Comparison of ENCODE assay signal across 9 mouse cellular contexts in the genomic region with DNA sequence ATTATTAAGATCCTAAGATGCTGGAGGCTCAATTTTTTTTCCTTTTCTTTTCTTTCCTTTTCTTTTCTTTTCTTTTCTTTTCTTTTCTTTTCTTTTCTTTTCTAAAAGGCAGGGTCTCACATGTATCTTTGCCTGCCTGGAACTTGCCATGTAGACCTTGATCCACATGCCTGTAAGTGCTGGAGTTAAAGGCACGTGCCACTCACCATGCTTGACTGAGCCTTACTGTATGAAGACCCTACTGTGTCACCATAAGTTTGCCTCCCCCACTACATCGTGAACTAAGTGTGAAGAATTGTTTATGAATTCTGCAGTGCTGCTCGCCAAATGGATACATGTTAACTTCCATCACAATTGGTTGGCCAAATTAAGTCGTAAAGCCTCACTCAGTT. TPM values are rescaled to one million over a fixed set of nuclear protein-coding genes. Genes with fewer than 3 reads are reported as not detected.
A peak's percentile ranks its signal among the peaks of the same experiment; 100 is the strongest.
DNase-seq lines count a peak whose midpoint lies in the region; ATAC-seq and TF ChIP-seq lines count a peak whose summit lies in the region.
"Had no signal": no experiment of that assay in that cellular context is flagged by ENCODE, and none has a peak within 500 bp of the region (broad histone marks: within the 10 kb centered on the region; RNA-seq: fewer than 3 reads in every experiment).

No protein-coding gene starts in this region.

- no peak for TF ChIP-seq POLR2A in limb, embryonic 14.5 days (IDR thresholded peaks at IDR 0.05; ENCODE audit: borderline replicate concordance, extremely low read depth, insufficient read depth, insufficient read length)

- peaks cover 32% of the 10 kb centered on the region for H3K4me1 ChIP-seq in lung, embryonic 16.5 days (replicated peaks; ENCODE audit: control insufficient read depth, insufficient read depth, low read length)
- peaks cover 28% of the 10 kb centered on the region for H3K4me1 ChIP-seq in limb, embryonic 14.5 days (ENCODE audit: control insufficient read depth, insufficient read depth, low read length)
- H3K4me1 ChIP-seq in stomach, embryonic 15.5 days, result peaks cover 18% of the 10 kb centered on the region

- no peak overlapping the region; the same call in 1 of the 2 replicates for H3K4me3 ChIP-seq in lung, embryonic 16.5 days (ENCODE audit: low read length)
- peak overlapping the region; percentile 50 for H3K4me3 ChIP-seq in limb, embryonic 14.5 days (replicated peaks; ENCODE audit: low read length)
- peak overlapping the region; percentile 58 for H3K4me3 ChIP-seq in stomach, embryonic 15.5 days (replicated peaks)

- WGBS in lung, embryonic 16.5 days, result 46% methylated on average over 4 of the region's 4 CpGs
- WGBS in limb, embryonic 14.5 days, result 65% methylated on average over 4 of the region's 4 CpGs
- WGBS in stomach, embryonic 15.5 days, result 49% methylated on average over 4 of the region's 4 CpGs

- no peaks in the 10 kb centered on the region for H3K9me3 ChIP-seq in lung, embryonic 16.5 days (ENCODE audit: control insufficient read depth, low read length)
- H3K9me3 ChIP-seq in limb, embryonic 14.5 days (ENCODE audit: control insufficient read depth, low read length), result no peaks in the 10 kb centered on the region
- H3K9me3 ChIP-seq in stomach, embryonic 15.5 days, result no peaks in the 10 kb centered on the region

- peak overlapping the region; percentile 60 for H3K4me2 ChIP-seq in lung, embryonic 16.5 days (ENCODE audit: low read depth, low read length)
- peak overlapping the region; percentile 64 for H3K4me2 ChIP-seq in limb, embryonic 14.5 days (replicated peaks; ENCODE audit: low read depth, low read length, severe bottlenecking)
- H3K4me2 ChIP-seq in stomach, embryonic 15.5 days, result peak overlapping the region; percentile 64

- ATAC-seq in lung, embryonic 16.5 days (ENCODE audit: low read depth), result no peak
- ATAC-seq in limb, embryonic 14.5 days (ENCODE audit: low FRiP score, low read depth), result no peak
- no peak for ATAC-seq in stomach, embryonic 15.5 days (ENCODE audit: insufficient read depth, low FRiP score, low read depth)

- no peaks in the 10 kb centered on the region for H3K36me3 ChIP-seq in lung, embryonic 16.5 days (ENCODE audit: control insufficient read depth, insufficient read depth, low read length)
- no peaks in the 10 kb centered on the region for H3K36me3 ChIP-seq in limb, embryonic 14.5 days (ENCODE audit: control insufficient read depth, insufficient read depth, low read length)
- H3K36me3 ChIP-seq in stomach, embryonic 15.5 days, result no peaks in the 10 kb centered on the region

- H3K27ac ChIP-seq in lung, embryonic 16.5 days (ENCODE audit: low read length), result peak overlapping the region; percentile 99
- peak overlapping the region; percentile 99 for H3K27ac ChIP-seq in limb, embryonic 14.5 days (replicated peaks; ENCODE audit: low read depth, low read length)
- peak overlapping the region; percentile 98 for H3K27ac ChIP-seq in stomach, embryonic 15.5 days

- peak overlapping the region; percentile 93 for H3K9ac ChIP-seq in lung, embryonic 16.5 days (ENCODE audit: low read length)
- H3K9ac ChIP-seq in limb, embryonic 14.5 days (ENCODE audit: low read depth, low read length, severe bottlenecking), result peak overlapping the region; percentile 83; the same call in 1 of the 2 replicates
- peak overlapping the region; percentile 72; the same call in 1 of the 2 replicates for H3K9ac ChIP-seq in stomach, embryonic 15.5 days

- no peaks in the 10 kb centered on the region for H3K27me3 ChIP-seq in lung, embryonic 16.5 days (ENCODE audit: control insufficient read depth, insufficient read depth, low read depth, low read length)
- H3K27me3 ChIP-seq in limb, embryonic 14.5 days (ENCODE audit: control insufficient read depth, insufficient read depth, low read length), result no peaks in the 10 kb centered on the region
- H3K27me3 ChIP-seq in stomach, embryonic 15.5 days (replicated peaks), result no peaks in the 10 kb centered on the region

- DNase-seq in cerebellum, adult 11-12 months, result peak; percentile 48
- no peak for DNase-seq in cerebellum, postnatal 14 days
- no peak for DNase-seq in lung, adult 18-20 months
- no peak for DNase-seq in limb, embryonic 14.5 days (ENCODE audit: low spot score)
- DNase-seq in ovary, postnatal 36 days (ENCODE audit: low spot score), result no peak
- DNase-seq in layer of hippocampus, adult 9-10 months (ENCODE audit: low spot score), result no peak

RNA-seq across cellular contexts. Expression of a gene that starts 0.6 kb away (rescaled TPM):
- 20.1 and 20.8 TPM in 2 replicates for polyA plus RNA-seq in lung, embryonic 16.5 days (2015; fragmentation: Nextera tagmentation; extraction: Ambion mirVana)
- polyA plus RNA-seq in limb, embryonic 14.5 days (2012; rRNA removed), result 89.4 and 126 TPM in 2 replicates
- polyA plus RNA-seq in limb, embryonic 14.5 days (2014; fragmentation: Nextera tagmentation; extraction: Ambion mirVana), result 30.3 and 37.5 TPM in 2 replicates
- polyA plus RNA-seq in stomach, embryonic 15.5 days (2015; fragmentation: Nextera tagmentation; extraction: Ambion mirVana), result 30.8 and 32.9 TPM in 2 replicates

RNA-seq across cellular contexts. Expression of a gene that starts 5.7 kb away (rescaled TPM):
- 0.21 and 0.34 TPM in 2 replicates for polyA plus RNA-seq in lung, embryonic 16.5 days (2015; fragmentation: Nextera tagmentation; extraction: Ambion mirVana)
- polyA plus RNA-seq in limb, embryonic 14.5 days (2012; rRNA removed), result 0.99 and 1.3 TPM in 2 replicates
- polyA plus RNA-seq in limb, embryonic 14.5 days (2014; fragmentation: Nextera tagmentation; extraction: Ambion mirVana), result 0.28 and 0.81 TPM in 2 replicates
- polyA plus RNA-seq in stomach, embryonic 15.5 days (2015; fragmentation: Nextera tagmentation; extraction: Ambion mirVana), result 10.1 and 14.2 TPM in 2 replicates

RNA-seq across cellular contexts. Expression of a gene that starts 21.1 kb away (rescaled TPM):
- polyA plus RNA-seq in lung, embryonic 16.5 days (2015; fragmentation: Nextera tagmentation; extraction: Ambion mirVana), result not detected in 2 replicates
- polyA plus RNA-seq in limb, embryonic 14.5 days (2012; rRNA removed), result not detected in 2 replicates
- not detected in 2 replicates for polyA plus RNA-seq in limb, embryonic 14.5 days (2014; fragmentation: Nextera tagmentation; extraction: Ambion mirVana)
- not detected in 2 replicates for polyA plus RNA-seq in stomach, embryonic 15.5 days (2015; fragmentation: Nextera tagmentation; extraction: Ambion mirVana)
- polyA plus RNA-seq: gonadal fat pad, adult 2 months had no signal

RNA-seq across cellular contexts. Expression of a gene that starts 36.6 kb away (rescaled TPM):
- 95.0 and 98.4 TPM in 2 replicates for polyA plus RNA-seq in lung, embryonic 16.5 days (2015; fragmentation: Nextera tagmentation; extraction: Ambion mirVana)
- polyA plus RNA-seq in limb, embryonic 14.5 days (2012; rRNA removed), result 220 and 277 TPM in 2 replicates
- 143 and 160 TPM in 2 replicates for polyA plus RNA-seq in limb, embryonic 14.5 days (2014; fragmentation: Nextera tagmentation; extraction: Ambion mirVana)
- 85.7 and 102 TPM in 2 replicates for polyA plus RNA-seq in stomach, embryonic 15.5 days (2015; fragmentation: Nextera tagmentation; extraction: Ambion mirVana)
